Mouse (Mus musculus) Muller cell, postnatal 12 days (primary cell): ENCODE measurements at regions not wholly inside any gene's neighbourhood (a gene's known extent, or its start where the extent isn't known, plus 50 kb on each side); places are given as distances from the start of the nearest gene placed in this dataset.

ENCODE experiments used
- DNase-seq: peaks from one replicate; pipeline ENCODE4 v3.0.0-alpha.2; 2015; ENCODE audit errors: inconsistent ontology term

- peak; percentile 85 for DNase-seq
These were observed 167.1 kb downstream of the Pcdh17 start for GRCm38 (mm10) chr14:84610476-84610875.

- DNase-seq, result peak; percentile 11
These were observed 169.2 kb downstream of the Pcdh17 start for GRCm38 (mm10) chr14:84612551-84612950.

- DNase-seq, result peak; percentile 83
These were observed 201.7 kb downstream of the Pcdh17 start for GRCm38 (mm10) chr14:84645026-84645425.

- DNase-seq, result peak; percentile 25
These were observed 202.7 kb downstream of the Pcdh17 start for GRCm38 (mm10) chr14:84645972-84646577.

GRCm38 (mm10) chr14:84659206-84659775 lies 215.9 kb downstream of the Pcdh17 start:
- no peak for DNase-seq

- DNase-seq, result peak; percentile 78
These were observed 224.3 kb downstream of the Pcdh17 start for GRCm38 (mm10) chr14:84667685-84668084.

GRCm38 (mm10) chr14:84671678-84672472 lies 228.5 kb downstream of the Pcdh17 start:
- DNase-seq, result no peak

GRCm38 (mm10) chr14:84686848-84687247 lies 243.5 kb downstream of the Pcdh17 start:
- DNase-seq, result no peak

GRCm38 (mm10) chr14:84690810-84691209 lies 247.4 kb downstream of the Pcdh17 start:
- no peak for DNase-seq
